Mouse (Mus musculus): Measurements from ENCODE around the gene N4bp2l2.

DNA sequence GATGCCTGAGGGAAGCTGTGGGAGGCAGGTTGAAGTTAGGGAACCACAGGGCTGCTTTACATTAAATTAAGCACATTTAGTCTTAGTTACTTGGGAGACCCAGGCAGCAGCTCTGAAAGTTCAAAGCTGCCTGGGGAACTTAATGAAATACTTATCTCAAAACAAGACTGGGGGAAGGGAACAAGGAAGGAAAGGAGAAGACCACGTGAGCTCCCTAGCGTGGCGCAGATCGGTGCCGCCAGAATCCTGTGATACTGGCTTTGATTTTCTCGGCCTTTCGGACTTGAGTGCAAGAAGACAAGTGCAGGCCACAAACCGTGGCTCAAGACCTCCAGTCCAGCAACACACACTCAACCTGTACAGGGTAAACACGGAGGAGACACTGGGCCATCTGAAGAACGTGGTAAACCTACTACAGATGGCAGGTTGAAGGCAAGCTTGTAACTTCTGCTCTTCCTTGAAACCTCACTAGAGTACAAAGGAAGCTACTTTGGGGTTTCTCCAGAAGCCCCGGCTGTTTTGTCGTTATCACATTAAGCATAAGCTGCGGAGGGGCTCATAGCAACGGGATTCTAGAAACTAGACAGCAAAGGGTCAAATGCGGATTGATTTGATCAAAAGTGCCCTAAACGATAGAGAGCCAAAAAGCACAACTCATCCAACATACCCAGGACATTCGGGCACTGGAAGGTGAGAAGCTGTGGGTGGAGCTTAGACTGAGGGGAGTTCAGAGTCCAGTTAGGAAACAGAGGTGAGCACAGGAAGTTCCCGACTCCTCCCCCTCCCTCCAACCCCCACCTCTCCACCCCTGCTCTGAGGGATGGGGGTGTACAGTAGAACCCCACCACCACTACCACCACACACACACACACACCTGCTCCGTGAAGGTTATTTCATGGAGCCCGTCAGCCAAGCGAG lies 67.5 kb downstream of the N4bp2l2 start:
- TF ChIP-seq POLR2A (IDR thresholded peaks at IDR 0.05; ENCODE audit: insufficient read depth, low read depth, low read length): no peak
- no peak for TF ChIP-seq CTCF (IDR thresholded peaks at IDR 0.05)
- no peak for TF ChIP-seq EP300 (IDR thresholded peaks at IDR 0.05; ENCODE audit: insufficient read depth, low read depth, low read length)

All from heart, adult 2 months (tissue).